Mouse (Mus musculus): Measurements from ENCODE around the gene Tns3. TPM values are rescaled to one million over a fixed set of nuclear protein-coding genes. Genes with fewer than 3 reads are reported as not detected.
"Not testable (repeated sequence)": the region's sequence is repeated elsewhere in the genome, so short reads cannot be mapped to it uniquely, and the experiment has no call there.

Tns3 gene
- total RNA-seq, 4 experiments from 2014 or later, result 4.4 to 8.4 (median 6.1) TPM

DNA sequence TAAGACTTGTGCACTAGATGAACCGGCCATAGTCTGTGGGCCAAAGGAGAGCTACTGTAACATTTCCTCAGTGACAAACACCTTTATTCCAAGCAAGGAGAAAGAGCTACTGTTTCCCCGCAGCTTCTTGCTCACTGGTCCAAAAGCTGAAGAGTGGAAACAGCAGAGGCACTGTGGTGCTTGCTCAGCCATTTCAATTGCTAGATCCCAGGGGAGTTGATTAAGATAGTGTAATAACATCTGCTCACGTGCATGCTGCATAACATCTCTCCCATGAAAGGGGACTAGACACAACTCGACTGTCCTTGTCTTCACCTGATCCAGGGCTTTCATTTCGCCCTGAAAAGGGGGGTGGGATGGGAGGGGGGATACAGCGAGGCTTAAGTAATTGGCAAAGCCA, 41.7 kb downstream of the Tns3 start:
- no peak for DNase-seq (ENCODE audit: low spot score in 2 of 2)

GRCm38 (mm10) chr11:8619111-8619510, 45.2 kb downstream of the Tns3 start:
- DNase-seq (ENCODE audit: low spot score in 2 of 2), result not testable (repeated sequence)

- no peak for DNase-seq (ENCODE audit: low spot score in 2 of 2)
These were observed 46.0 kb downstream of the Tns3 start for GRCm38 (mm10) chr11:8618301-8618700.

- no peak for DNase-seq (ENCODE audit: low spot score in 2 of 2)
These were observed 48.9 kb downstream of the Tns3 start for GRCm38 (mm10) chr11:8615436-8615835.

GRCm38 (mm10) chr11:8610456-8610855, 53.9 kb downstream of the Tns3 start:
- DNase-seq (ENCODE audit: low spot score in 2 of 2), result no peak

- DNase-seq (ENCODE audit: low spot score in 2 of 2), result no peak
These were observed 54.5 kb downstream of the Tns3 start for GRCm38 (mm10) chr11:8609873-8610272.

GRCm38 (mm10) chr11:8607123-8607522, 57.2 kb downstream of the Tns3 start:
- no peak for DNase-seq (ENCODE audit: low spot score in 2 of 2)

DNA sequence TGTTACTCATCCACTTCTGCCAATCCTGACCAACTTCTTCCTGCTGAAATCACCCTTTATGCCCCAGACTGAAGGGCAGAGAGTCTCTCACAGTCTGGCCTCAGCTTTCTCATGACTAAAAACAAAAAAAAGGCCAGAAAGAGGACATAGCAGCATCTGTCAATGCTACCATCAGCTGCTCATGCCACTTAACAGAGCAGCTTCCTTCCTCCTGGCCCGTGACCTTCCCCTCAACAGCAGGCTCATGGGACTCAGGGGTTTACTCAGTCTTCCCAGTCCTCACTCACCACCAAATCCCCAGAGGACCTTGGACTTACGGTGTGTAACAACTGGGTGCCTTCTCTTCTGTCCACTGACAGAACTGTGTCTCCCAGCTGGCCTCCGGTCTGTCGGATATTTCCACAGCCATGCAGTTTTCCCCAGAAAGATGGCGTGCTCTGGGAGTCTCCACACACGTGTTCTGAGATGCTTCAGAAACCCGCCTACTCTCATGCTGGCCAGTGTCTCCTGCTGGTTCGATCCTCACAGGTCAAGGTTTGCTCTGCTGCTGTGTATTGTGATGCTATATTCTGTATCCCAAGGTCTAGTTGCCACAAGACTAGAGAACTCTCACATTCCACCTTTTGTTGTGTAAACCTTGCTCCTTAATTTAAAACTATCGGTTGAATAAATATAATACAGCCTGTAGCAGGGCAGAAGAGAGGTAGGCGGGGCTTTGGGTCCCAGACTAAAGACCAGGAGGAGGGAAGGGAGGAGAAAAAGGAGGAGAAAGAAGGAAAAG, 59.4 kb downstream of the Tns3 start:
- no peak for DNase-seq (ENCODE audit: low spot score in 2 of 2)

GRCm38 (mm10) chr11:8602606-8603005, 61.7 kb downstream of the Tns3 start:
- peak in 1 of 2 experiments; percentile 20 for DNase-seq (ENCODE audit: low spot score in 2 of 2)

DNA sequence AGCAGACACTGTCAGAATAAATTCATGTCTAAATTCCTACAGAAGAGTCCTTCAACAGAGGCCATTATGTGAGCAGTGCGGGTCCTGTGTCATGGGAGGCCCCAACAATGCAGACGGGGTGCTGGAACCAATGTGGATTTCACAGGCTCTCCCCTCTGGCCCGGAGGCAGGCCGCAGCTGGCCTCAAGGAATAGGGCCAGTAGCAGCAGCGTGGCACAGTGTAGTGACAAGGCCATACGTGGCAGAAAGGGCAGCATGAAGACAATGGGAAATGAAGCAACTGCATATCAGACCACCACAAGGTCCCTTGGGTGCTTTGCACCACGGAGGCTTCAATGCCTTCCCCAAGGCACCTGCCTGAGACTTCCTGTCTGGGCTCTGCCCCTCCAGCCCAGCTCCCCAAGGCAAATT, 62.9 kb downstream of the Tns3 start:
- no peak for DNase-seq (ENCODE audit: low spot score in 2 of 2)

DNA sequence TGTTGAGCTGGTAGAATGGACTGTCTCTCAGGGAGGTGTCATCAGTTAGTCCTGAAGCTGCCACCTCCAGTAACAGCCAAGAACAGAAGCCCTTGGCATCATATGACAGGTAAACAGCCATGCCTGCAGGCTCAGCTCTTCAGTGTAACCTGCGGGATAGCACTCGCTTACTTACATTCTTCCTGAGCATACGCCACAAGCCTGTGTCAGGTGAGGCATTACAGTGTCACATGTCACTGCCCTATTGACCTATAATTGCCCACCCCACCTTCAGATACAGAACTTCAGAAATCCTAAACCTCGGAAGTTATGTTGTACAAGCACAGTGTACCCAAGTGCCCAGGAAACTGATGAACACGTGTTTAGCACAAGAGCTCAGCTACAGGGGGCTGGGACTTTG, 68.7 kb downstream of the Tns3 start:
- no peak for DNase-seq (ENCODE audit: low spot score in 2 of 2)

DNA sequence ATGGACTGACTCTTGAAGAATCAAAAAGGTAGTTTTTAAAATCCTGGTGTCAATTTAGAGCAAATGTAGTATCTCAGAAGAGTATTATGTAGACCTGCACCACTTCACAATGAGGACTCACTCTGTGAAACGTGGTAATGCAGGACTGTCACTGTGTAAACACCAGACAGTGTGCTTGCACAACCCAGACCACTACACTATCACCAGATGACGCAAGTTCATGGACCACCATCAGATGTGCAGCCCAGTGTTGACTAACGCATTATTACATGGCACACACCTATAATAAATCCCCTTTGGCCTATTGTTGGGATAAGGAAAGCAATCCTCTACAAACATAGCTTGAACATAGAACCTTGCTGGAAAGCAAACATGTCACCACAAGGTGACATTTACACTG, 71.2 kb downstream of the Tns3 start:
- no peak for DNase-seq (ENCODE audit: low spot score in 2 of 2)

DNA sequence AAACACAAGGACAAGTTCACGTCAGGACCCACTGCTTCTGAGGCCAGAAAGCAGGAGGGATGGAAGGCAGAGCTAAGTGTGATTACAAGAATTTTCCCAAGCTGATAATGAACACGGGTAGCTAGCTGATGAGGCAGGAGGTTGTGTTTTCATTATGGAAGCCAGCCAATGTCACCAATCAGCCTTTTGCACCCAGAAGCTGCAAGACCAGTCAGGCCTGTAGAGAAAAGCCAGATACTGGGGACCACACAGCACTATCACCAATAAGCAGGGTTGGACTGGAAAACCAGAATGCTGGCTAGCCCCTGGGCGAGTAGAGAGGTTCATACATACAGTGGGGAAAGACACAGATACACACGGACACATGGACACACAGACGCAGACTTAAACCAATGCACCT, 73.1 kb downstream of the Tns3 start:
- no peak for DNase-seq (ENCODE audit: low spot score in 2 of 2)

DNA sequence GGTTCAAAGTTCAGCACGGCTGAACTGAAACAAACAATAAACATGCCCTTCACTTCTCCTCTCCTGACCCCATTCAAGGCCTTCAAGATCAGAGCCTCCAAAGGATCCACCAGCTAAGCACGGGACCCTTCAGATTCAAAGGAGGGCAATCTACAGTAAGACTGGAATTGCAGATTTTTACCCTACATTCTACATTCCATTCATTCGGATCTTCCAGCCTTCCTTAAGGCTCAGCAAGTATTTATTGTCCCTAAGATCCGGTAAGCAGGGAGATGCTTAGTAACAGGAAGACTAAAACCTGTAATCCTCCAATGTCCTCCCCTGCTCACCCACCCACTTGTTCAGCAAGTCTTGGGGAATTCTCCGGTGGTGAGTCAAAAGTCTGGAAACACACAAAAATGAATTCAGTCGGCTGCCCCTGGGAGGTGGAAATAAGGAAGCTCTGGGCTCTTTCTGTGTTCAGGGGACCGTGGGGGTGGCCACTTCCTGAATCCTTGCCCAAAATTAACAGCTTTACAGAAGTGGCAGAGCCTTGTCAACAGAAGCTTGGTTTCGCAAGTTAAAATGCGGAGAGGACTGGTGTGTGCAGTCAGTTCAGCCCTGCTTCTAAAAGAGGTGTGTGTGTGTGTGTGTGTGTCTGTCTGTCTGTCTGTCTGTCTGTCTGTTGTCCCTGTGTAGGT, 75.0 kb downstream of the Tns3 start:
- DNase-seq (ENCODE audit: low spot score in 2 of 2), result no peak

DNA sequence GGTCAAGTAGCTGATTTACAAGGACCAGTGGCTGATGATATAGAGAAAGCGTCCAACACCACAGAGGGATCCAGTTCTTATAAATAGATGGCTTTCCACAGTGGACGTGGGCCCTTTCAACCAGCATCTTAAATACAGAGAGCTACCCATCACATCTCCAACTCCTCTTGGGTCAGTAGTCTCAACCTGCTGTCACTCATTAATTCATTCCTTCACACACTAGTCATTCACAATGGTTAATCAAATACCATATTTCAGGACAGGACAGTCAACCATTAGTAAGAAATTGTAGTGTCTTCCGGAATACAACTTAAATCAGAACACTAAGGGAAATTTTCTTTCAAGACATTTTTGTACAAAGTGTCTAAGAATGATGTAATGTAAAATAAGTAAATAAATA, 76.4 kb downstream of the Tns3 start:
- DNase-seq (ENCODE audit: low spot score in 2 of 2), result no peak

GRCm38 (mm10) chr11:8586996-8587644, 77.2 kb downstream of the Tns3 start:
- no peak for DNase-seq (ENCODE audit: low spot score in 2 of 2)

- no peak for DNase-seq (ENCODE audit: low spot score in 2 of 2)
These were observed 78.0 kb downstream of the Tns3 start for GRCm38 (mm10) chr11:8586374-8586773.

- no peak for DNase-seq (ENCODE audit: low spot score in 2 of 2)
These were observed 78.6 kb downstream of the Tns3 start for GRCm38 (mm10) chr11:8585686-8586085.

DNA sequence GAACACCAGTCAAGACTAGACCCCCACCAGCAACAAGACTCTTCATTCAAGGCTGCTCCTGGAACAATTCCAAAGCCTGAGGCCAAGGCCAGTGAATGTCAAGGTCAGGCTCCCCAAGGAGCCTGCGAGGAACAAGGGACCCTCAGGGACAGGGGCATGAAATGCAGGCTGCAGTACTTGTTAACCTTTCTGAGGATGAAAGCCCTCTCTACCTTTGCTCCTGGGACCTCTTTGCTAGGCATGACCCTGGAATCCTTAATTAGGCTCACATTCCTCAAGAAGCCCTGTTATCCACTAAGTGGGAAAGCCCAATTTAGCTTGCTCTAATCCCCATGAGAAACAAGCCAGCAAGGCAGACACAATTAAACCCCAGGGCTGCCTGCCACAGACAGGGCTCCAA, 79.4 kb downstream of the Tns3 start:
- no peak for DNase-seq (ENCODE audit: low spot score in 2 of 2)

DNA sequence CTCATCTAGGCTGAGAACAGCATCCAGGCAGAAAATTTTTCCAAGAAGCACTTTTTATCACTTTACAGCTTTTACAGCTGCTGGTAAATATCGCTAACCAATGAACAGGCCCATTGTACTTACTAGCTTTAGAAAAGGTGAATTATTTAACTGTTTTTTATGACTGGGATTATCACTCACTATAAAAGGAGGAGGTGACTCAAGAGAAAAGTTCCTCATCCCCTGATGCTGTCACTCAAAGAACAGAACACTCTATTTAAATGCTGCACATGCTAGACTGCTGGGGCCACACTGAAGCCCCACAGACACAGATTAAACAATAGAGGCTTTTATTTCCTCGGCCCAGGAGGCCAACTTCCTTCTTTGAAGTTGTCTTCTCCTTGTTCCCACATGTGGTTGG, 80.0 kb downstream of the Tns3 start:
- DNase-seq (ENCODE audit: low spot score in 2 of 2), result no peak

DNA sequence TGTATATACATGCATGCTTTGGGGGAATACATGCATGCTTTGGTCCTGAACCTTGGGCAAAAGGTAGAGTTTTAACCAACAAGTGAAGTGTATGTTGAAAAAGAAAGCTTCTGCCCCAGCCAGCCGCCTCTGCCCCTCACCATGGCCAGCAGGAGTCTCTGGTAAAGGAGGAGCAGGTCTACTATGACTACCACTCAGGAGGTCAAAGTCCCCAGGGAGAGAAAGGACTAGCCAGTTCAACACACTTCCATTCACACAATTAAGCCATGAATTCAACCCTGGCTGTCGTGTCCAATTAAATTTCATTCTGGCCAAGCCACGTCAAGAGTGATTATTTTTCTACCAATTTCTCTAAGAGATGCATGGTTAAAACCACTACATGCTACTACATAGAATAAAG, 81.2 kb downstream of the Tns3 start:
- no peak for DNase-seq (ENCODE audit: low spot score in 2 of 2)

DNA sequence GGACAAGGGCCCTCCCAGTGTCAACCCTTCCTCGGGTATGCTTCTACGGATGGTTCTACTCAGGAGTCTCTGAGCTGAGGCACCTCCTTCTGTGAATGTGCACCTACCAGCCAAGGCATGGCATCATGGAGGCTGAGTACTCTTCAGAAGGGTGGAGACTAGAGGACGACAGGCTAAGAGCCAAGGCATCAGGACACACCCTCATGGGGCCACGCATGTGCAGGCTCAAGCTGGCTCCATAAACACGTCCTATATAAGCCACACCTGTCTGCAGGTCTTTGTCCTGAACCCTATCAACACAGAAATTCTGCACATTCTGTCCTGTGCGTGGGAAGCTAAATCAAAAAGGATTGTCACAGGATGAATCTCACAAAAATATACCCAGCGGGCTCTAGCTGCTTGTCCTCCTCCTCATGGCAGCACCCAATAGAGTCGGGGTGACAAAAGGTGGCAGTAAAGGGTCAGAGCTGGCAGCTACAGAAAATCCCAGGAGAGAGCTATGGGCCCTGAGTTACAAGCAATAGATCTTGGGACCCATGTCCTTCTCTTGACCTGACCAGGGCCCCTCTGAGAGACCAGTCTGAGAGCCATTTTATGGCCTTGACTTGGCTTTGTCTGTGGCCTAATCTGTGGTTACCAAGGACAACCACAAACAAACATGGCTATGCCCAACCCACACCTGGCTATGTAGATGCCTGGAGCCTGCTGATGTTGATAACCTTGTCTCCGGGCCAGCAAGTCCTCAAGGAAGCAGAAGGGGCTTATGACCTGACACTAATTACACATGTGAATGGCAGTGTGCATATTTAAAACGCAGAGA, 82.0 kb downstream of the Tns3 start:
- DNase-seq (ENCODE audit: low spot score in 2 of 2), result no peak
